Mouse (Mus musculus): Measurements from ENCODE around the gene Psmd9.

Psmd9 gene

GRCm38 (mm10) chr5:123169284-123169683, at the start of gene Psmd9:
Gene Psmd9, plus strand, starts transcription at chr5:123169413.
- DNase-seq, result no peak

GRCm38 (mm10) chr5:123120624-123121215, 48.5 kb upstream of the Psmd9 start:
- peak; percentile 87 for DNase-seq

GRCm38 (mm10) chr5:123122181-123122580, 47.0 kb upstream of the Psmd9 start:
- no peak for DNase-seq

- DNase-seq, result peak; percentile 57
Measured at GRCm38 (mm10) chr5:123125105-123125504, 44.1 kb upstream of the Psmd9 start.

- DNase-seq, result peak; percentile 94
Measured at GRCm38 (mm10) chr5:123125638-123126406, 43.4 kb upstream of the Psmd9 start.

- DNase-seq, result no peak
Measured at GRCm38 (mm10) chr5:123127031-123127430, 42.2 kb upstream of the Psmd9 start.

- DNase-seq, result peak; percentile 97
Measured at GRCm38 (mm10) chr5:123128426-123129169, 40.6 kb upstream of the Psmd9 start.

- DNase-seq, result peak; percentile 61
Measured at GRCm38 (mm10) chr5:123129170-123129757, 39.9 kb upstream of the Psmd9 start.

GRCm38 (mm10) chr5:123130030-123130813, 39.0 kb upstream of the Psmd9 start:
- DNase-seq, result peak; percentile 82

GRCm38 (mm10) chr5:123130814-123131148, 38.4 kb upstream of the Psmd9 start:
- DNase-seq, result peak; percentile 88

GRCm38 (mm10) chr5:123132308-123133071, 36.7 kb upstream of the Psmd9 start, which contains the start of gene Rhof:
Gene Rhof, minus strand, starts transcription at chr5:123132692.
- peak; percentile 98 for DNase-seq

- peak; percentile 99 for DNase-seq
Measured at GRCm38 (mm10) chr5:123133083-123133783, 36.0 kb upstream of the Psmd9 start.

- no peak for DNase-seq
Measured at GRCm38 (mm10) chr5:123133784-123134143, 35.4 kb upstream of the Psmd9 start.

- DNase-seq, result peak; percentile 99
Measured at GRCm38 (mm10) chr5:123134186-123134874, 34.9 kb upstream of the Psmd9 start.

GRCm38 (mm10) chr5:123134875-123135382, 34.3 kb upstream of the Psmd9 start:
- no peak for DNase-seq

GRCm38 (mm10) chr5:123135471-123136360, 33.5 kb upstream of the Psmd9 start:
- DNase-seq, result peak; percentile 100

- DNase-seq, result peak; percentile 100
Measured at GRCm38 (mm10) chr5:123136361-123137043, 32.7 kb upstream of the Psmd9 start.

All from heart, adult 11 months (tissue).